Mouse (Mus musculus) brain, embryonic 14.5 days (tissue): ENCODE measurements around the gene Gm39653. TPM values are rescaled to one million over a fixed set of nuclear protein-coding genes. Genes with fewer than 3 reads are reported as not detected.
A peak's percentile ranks its signal among the peaks of the same experiment; 100 is the strongest.

Source experiments
- DNase-seq: peaks from one replicate; pipeline ENCODE4 v3.0.0-alpha.2; 2011; ENCODE audit warnings: low read depth
- CTCF ChIP-seq: fragments of 200-500 bp; IDR thresholded peaks from 2 replicates; pipeline ENCODE4 v1.5.1; 2012; ENCODE audit warnings: inconsistent platforms, mild to moderate bottlenecking, moderate library complexity, borderline replicate concordance; ENCODE audit not compliant: insufficient read depth, insufficient read length; ENCODE audit errors: extremely low read depth
- POLR2A ChIP-seq: fragments of 200-500 bp; IDR thresholded peaks from 2 replicates; pipeline ENCODE4 v1.6.1; 2012; ENCODE audit warnings: mild to moderate bottlenecking, inconsistent platforms, borderline replicate concordance; ENCODE audit not compliant: poor library complexity, insufficient read depth, insufficient read length, severe bottlenecking; ENCODE audit errors: extremely low read depth
- polyA plus RNA-seq: library from polyadenylated mRNA; depleted of rRNA; stranded (reverse); fragments of >200 nt; gene quantifications from 2 replicates; pipeline ENCODE4 v1.2.3, GENCODE M21; 2012; rRNA removed

Gm39653 gene
- polyA plus RNA-seq, result not detected in 2 replicates

- TF ChIP-seq POLR2A (no peak), CTCF (no peak)
- no peak for DNase-seq
These were observed at the start of gene Gm39653 for GRCm38 (mm10) chr1:63615668-63616067. Gm39653 (plus strand) TSS chr1:63615968.

- TF ChIP-seq CTCF, result no peak
- no peak for TF ChIP-seq POLR2A
- peak; percentile 36 for DNase-seq
These were observed 49.3 kb upstream of the Gm39653 start for GRCm38 (mm10) chr1:63566501-63566900.

DNA sequence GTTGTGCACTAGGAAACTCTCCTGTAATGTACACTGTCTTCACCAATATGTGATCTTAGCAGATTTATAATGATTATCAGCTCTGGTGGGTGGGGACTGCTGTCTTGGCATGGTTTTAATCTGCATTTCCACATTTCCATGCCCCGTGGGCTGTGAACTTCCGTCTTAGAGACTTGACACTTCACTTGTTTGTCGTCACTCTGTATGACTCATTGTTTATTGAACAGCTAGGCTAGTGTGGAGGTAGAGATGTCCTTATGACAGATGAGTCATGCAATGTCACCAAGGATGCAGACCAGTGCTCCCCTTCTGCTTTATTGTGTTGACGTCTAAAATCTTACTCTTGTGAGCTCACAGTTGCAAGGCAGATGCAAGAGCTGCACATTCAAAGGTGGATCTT lies 48.7 kb upstream of the Gm39653 start:
- no peak for DNase-seq
- TF ChIP-seq CTCF (no peak), POLR2A (no peak)

GRCm38 (mm10) chr1:63572229-63572628 lies 43.5 kb upstream of the Gm39653 start:
- TF ChIP-seq POLR2A (no peak), CTCF (no peak)
- peak; percentile 83 for DNase-seq

DNA sequence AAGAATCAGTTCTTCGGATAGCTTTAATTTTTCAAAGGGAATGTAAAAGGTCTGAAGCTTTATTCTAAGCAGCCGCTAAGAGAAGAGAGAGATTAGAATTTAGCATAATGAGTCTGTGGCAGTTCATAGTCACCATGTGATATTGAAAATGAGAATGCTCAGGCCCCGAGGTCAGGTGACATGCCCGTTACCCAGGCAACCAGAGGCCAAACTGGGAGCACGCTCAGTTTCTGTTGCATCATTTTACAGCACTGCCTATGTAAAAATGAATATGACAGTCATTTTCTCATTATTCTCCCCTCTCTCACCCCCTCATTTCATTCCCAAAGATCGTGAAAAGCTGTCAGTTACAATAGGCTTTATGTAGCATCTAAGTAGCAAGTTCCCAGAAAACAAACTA lies 42.3 kb upstream of the Gm39653 start:
- TF ChIP-seq POLR2A, result no peak
- TF ChIP-seq CTCF, result no peak
- DNase-seq, result peak; percentile 89

DNA sequence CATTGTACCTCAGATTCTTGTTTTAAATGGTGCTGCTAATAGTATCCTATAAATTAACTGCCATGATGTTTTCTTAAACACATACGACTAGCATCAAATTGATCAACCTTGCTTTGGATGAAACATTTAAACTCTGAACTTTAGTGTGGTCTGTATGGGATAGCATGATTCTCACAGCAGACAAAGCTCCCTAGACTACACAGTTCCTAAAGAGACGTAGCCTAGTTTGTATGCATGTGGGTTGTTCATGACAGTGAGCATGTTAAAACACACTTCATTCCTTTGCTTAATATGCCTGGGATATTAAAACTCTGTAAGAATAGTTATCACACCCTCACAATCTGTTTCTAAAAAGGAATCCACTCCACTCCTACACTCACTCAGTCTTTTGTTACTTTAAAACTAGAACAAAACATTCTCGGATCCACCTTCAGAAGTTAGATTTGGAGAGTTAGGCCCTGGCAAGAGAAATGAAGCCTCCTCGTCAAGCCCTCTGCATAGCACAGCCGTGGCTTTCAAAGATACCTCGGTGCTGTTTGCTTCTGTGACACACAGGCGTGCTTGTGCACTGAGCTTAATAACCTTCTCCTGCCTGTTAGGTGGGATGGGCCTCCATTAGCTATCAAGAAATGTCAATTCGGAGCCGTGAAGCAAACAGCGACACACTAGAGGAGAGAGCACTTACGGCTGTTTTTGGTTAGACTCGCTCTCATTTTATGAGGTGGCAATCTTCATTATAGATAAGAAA lies 41.7 kb upstream of the Gm39653 start:
- TF ChIP-seq CTCF (no peak), POLR2A (no peak)
- peak; percentile 57 for DNase-seq

GRCm38 (mm10) chr1:63576803-63577202 lies 39.0 kb upstream of the Gm39653 start:
- TF ChIP-seq CTCF (no peak), POLR2A (no peak)
- peak; percentile 72 for DNase-seq

GRCm38 (mm10) chr1:63579153-63579552 lies 36.6 kb upstream of the Gm39653 start:
- peak; percentile 64 for DNase-seq
- TF ChIP-seq POLR2A (no peak), CTCF (no peak)

DNA sequence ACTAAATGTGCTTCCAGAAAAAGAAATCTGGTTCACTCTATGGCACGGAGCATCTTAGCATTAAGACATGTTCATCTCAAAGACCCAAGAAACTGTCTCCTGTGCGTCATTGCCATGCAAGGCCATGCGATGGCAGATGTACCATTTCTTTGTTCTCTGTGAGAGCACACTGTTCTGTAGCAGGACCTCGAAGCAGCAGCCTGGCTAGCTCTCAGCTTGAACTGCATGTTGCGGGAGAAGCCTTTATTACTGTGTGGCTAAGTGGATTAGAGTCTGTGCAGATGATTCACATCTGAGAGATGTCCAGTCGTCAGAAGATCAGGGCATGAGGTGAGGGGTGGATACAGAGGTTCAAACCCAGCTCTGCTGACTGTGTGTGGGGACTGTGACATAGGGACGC lies 28.9 kb upstream of the Gm39653 start:
- TF ChIP-seq CTCF (no peak), POLR2A (no peak)
- peak; percentile 55 for DNase-seq

- DNase-seq, result no peak
- TF ChIP-seq POLR2A (no peak), CTCF (no peak)
These were observed 11.8 kb upstream of the Gm39653 start for GRCm38 (mm10) chr1:63603870-63604500.

GRCm38 (mm10) chr1:63609613-63610012 lies 6.2 kb upstream of the Gm39653 start:
- DNase-seq, result no peak
- TF ChIP-seq CTCF, result no peak
- TF ChIP-seq POLR2A, result no peak

- TF ChIP-seq CTCF (no peak), POLR2A (no peak)
- peak; percentile 49 for DNase-seq
These were observed 1.2 kb upstream of the Gm39653 start for GRCm38 (mm10) chr1:63614594-63614993.
